Mouse (Mus musculus): ENCODE results near the gene Srsf10.
A peak's percentile ranks its signal among the peaks of the same experiment; 100 is the strongest.

Gene Srsf10

DNA sequence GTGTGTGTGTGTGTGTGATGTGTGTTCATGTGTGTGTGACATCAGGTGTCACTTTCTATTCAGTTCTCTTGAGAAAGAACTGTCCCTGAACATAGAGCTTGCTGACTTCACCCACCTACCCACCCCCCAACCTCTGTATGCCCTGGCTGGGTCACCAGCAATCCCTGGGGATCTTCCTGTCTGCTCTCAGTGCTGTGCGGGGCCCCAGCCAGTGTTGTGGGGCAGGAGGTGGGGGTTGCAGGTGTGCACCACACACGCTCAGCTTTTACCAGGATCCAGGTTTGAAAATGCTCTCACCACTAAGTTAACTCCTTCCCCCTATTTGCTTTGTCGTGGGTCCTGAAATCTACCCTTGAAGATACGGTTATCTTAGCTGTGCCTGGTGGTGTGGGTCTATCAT is 30.6 kb downstream of the Srsf10 start:
- peak; percentile 4 for DNase-seq

DNA sequence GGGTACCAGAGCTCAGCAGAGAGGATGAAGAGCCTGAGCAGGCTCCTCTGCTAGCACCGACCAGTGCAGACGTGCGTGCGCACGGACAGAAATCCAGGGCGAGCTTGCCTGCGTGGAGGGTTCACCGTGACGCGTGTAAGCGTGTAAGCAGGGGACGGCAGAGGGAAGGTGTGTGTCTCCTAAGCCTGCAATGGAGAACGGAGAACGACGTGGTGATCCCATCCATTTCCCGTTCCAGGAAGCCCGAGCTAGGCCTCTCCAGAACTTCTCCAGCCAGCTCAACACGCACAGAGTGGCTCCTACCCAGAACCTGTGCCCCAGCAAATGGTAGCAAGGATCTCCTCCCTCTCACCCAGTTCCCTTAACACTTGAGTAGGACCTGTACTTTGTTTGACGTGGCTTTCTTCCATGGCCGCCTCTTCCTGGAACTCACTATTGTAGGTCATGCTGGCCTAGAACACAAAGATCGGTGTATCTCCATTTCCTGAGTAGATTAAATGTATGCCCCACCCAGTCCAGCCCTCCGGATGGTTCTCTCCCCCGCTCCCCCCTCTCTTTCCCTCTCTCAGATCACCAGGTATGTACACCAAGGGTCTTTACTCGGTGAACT is 33.0 kb downstream of the Srsf10 start:
- no peak for DNase-seq

DNA sequence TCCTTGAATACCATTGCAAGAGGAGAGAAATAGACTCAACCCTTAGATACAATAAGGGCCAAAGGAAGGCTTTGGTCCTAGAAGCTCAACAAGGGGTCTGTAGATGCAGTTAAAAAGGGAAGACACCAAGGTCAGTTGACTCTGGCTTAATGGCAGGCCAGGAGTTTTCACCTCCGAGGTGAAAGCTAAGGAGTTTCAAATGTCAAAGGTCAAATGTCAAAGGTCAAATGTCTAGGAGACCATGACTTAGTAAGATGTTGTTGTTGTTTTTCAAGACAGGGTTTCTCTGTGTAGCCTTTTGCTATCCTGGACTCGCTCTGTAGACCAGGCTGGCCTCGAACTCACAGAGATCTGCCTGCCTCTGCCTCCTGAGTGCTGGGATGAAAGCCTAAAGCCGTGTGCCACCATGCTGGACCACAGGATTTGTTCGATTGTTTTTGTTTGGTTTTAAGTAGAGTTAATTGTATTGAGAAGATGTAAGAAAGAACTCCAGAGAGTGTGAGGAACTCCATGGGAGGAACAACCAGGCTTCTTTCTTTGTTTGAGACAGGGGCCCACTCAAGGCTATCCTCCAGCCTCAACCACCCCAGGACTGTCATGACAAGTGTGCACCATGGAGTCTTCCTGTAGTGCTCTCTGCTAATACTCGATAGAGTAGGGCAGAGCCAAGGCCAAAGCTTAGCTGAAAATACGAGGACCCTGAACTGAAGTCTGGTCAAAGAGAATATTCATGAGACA is 33.8 kb downstream of the Srsf10 start:
- no peak for DNase-seq

DNA sequence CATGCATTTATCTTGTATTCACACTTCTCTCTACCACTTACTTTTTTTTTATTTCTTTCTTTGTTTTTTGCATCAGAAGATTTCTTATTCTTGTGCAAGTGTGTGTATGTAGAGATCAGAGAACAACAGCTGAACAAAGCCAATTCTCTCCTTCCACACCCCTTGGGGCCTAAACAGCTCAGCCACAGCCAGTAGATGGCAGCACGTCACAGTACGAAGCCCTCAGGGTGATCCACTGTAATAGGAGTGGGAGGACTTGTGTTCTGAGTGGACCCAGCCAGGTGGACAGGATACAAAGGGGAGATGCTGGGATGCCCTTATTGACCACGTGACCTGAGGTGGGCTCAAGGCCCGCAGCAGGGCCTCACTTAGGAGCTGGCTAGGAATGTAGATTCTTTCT is 34.3 kb downstream of the Srsf10 start:
- DNase-seq = peak; percentile 89

DNA sequence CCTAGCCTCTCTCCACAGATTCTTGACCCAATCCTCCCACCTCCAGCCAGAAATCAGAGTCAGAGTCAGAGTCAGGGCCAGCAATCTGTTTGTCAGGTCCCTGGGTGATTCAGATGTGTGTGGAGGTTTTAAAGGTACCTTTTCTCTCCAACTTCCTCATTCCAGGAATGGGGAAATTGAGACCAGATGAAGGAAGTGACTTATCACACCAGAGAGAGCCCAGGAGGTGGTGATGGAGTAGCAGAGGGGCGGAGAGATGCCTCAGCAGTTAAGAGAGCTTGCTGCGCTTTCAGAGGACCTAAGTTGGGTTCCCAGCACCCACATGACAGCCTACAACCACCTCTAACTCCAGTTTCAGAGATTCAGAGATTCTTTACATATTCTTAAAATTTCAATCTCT is 36.0 kb downstream of the Srsf10 start:
- DNase-seq = no peak

DNA sequence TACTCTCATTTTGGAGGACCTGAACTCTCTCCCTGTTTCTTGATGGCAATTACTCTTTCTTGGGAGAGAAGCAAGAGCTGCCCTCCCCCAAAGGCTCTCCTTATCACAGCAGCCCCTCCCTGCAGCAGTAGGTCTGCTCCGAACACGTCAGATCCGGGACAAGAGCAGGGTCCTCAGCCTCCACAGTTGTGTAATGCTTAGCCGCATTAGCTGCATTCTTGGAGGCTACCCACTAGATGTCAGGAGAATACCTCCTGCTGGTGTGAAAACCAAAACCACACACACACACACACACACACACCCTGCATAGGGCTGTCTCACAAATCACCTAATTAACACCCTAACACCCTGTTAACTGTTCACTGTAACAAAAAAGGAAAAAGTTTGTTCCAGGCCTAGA is 37.3 kb downstream of the Srsf10 start:
- no peak for DNase-seq

DNA sequence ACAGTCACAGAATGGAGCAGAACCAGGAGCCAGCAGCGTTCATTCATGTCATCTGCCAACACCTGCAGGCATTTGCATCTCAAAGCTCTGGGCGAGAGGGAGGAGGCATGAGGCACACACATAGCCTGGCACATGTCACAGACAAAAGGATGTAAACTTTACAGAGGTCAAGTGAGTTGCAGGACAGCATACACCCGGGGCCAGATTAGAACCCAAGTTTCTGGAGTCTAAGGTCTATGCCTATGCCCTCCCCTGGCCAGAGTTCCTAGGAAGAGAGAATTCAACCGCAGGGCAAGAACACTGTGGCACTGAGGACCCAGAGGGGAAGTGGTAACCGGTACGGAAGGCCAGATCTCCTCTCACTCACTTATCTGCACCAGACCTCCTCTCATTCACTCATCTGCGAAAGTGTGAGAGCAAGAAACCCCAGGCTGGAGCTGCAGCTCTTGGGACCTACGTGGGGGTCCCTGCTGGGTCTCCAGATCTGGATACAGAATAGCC is 39.6 kb downstream of the Srsf10 start, which contains the start of gene Cnr2:
Cnr2 (plus strand) TSS at position 324 of the 501 bp plus-strand sequence.
- no peak for DNase-seq

DNA sequence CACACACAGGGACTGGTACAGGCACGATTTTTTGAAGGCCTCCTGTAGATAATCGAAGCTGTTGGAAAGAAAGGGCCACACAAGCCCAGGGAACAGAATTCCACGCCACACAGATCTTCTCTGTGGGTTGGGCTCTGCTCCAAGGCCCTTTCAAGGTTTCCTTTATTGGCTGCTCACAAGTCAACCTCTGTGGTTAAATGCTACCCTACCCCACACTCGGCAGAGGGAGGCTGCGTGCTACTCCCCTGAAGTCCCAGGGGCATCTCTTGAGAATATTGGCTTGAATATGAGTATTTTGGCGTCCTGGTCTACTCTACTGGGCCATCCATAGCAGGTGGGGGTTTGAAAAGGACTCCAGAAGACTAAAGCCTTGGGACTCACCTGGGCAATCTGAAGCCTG is 40.6 kb downstream of the Srsf10 start:
- DNase-seq = no peak

DNA sequence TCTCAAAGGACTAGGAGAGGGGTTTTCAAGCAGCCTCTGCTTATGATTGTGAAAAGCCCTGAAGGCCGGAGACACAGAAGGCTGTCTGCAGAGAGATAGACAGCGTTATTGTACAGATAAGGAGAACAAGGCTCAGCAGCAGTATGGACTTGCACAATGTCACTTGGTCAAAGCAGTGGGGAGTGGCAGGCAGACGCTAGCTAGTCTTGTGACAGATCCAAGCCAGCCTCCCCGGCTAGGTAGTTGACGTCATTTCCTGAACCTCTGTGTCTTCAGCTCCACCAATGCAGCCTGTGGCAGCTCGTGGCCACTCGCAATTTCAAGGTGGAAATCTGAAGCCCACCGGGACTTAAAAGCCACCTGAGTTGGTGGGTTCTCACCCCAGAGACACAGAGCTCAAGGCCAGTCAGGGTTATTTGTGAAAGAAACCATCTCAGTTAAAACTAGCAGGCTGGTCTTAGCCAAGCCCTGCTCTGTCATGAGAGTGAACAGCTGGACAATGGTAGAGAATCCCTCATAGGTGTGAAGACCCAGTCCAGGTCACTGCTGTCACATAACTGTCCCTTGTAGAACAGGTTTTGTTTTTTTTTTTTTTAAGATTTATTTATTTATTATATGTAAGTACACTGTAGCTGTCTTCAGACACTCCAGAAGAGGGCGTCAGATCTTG is 43.0 kb downstream of the Srsf10 start:
- no peak for DNase-seq

DNA sequence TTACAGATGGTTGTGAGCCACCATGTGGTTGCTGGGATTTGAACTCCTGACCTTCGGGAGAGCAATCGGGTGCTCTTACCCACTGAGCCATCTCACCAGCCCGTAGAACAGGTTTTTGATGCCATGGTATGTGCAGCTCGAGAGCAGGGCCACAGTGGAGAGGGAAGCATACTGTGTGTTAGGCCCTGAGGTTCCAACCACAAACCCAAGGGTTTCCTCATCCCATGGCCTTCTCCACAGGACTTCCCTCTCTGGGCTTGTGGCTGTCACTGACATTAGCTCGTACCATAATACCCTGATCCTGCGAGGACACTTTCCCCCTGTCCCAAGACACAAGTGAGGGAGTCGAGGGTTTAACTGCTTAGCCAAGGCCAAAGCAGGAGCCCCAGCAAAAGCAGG is 43.5 kb downstream of the Srsf10 start:
- no peak for DNase-seq

DNA sequence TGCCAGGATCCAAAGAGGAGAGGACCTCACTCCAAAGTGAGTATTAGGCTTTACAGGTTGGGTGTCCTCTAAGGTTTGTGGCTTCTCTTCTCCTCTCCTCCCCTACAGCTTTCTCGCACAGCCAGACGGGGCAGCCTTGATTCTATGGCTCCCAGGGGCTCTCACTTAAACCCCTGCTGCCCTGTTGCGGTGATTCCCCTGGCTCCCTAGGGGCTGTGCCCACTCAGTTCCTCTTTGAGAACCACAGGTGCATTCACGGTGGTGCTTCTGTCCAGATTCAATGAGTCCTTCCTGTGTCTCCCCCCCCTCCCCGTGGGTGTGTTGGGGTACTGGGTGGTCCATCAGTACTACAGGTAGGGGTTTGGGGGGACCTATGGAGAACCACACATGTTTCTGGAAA is 44.5 kb downstream of the Srsf10 start:
- no peak for DNase-seq

DNA sequence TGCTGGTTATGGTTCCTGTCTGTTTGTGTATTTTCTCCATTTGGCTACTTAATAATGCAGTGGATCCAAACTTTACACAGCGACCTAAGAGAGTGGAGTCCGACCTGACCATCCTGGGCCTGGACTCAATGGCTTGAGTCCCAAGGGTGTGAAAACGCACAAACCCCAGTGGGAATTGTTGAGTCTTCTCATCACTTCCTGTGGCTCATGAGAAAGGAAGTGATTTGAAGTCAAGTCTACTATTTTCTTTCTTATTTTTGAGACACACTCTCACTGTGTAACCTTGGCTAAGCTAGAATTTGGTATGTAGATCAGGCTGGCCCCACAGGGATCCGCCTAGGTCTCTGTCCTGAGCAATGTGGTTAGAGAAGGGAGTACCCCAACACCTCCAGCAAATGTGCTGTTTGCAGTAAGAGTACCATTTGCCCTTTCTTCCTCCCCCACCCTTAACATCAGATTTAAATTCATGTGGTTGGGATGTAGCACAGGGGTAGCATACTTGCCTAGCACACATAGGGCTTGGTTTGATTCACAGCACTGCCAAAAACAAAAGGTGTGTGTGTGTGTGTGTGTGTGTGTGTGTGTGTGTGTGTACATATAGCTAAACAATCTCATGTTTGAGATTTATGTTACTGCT is 47.2 kb downstream of the Srsf10 start:
- no peak for DNase-seq

DNA sequence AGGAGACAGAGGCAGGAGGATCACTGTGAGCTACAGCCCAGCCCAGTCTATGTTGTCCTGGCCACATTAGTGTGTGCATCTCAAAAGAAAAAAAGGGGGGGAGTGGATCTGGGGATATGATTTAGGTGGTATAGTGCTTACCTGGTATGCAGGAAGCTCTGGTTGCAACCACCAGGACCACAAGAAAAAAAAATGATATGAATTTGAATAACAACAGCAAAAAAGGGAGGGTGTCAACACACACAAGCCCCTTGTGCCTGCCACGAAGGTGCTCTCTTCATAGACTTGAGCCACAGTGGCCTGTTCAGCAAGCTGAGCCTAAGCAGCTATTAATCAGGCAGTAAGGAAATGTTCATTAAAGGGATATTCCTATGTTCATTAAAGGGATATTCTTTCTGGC is 49.3 kb downstream of the Srsf10 start:
- no peak for DNase-seq

DNA sequence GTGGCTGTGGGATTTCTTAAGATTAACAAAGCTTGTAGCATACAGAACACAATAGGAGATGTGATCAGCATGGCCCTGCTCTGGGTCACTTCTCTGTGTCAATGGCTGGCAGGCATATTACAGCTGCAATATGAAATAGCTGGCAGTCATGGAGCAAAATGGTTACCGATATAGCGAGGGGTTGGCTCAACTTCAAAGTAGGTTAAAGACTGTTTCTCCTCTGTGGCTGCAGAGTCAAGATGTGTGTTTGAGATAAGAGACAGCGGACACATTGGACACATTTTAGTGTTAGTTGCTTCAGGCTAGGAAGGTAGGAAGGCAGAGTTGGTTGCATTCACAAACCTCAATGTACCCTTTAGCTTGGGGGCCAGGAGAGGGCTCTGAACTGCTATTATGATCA is 51.1 kb downstream of the Srsf10 start:
- DNase-seq = no peak

DNA sequence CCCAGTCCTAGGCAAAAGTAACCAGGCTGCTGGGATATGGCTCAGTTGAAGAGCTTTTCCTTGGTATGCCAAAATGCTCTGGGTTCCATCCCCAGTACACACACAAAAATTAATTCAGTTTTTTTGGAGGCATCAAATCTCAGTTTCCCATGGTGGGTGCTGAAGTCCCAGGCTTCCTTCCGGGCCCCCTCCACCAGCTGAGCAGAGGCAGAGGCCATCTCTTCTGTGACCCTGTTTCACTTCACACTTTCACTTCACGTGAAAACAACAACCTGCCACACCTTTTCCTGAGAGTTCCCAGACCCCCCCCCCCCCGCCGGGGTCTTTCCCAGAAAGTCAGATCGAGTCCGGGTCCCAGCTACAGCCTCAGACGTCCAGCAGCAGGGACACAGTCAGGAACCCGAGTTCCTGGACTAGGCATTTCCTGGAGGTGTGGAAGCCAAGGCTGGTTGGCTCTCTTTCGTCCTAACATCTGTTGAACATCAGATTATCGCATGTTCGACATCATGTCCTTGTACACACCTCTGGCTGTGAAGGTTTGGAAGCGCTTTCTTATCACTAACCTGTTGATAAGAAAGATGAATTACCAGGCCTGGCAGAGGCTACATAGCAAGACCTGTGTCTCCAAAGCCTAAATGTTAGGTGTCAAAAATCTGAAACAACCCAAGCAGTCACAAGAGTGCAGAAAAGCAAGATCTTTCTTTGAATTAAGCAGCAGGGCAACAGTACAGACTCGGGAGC is 53.9 kb downstream of the Srsf10 start:
- DNase-seq = no peak

DNA sequence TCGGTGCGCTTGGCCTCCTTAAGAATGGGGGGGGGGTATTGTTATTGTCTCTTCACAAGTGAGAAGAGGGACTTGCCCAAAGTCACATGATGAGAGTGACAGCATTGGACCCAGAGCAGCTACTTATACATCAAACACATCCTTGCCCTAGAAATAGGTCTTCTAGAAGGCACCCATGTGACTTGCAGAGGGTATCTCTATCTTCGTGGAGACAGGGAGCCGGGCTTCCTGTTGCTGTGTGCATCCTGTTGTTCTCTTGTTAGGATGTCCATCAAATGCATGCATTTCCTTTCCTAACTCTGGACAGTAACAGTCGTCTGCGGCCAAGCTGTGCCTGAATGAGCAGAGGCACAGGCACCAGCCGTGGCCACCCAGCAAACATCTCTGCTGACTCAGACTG is 56.0 kb downstream of the Srsf10 start:
- DNase-seq = peak; percentile 52

DNA sequence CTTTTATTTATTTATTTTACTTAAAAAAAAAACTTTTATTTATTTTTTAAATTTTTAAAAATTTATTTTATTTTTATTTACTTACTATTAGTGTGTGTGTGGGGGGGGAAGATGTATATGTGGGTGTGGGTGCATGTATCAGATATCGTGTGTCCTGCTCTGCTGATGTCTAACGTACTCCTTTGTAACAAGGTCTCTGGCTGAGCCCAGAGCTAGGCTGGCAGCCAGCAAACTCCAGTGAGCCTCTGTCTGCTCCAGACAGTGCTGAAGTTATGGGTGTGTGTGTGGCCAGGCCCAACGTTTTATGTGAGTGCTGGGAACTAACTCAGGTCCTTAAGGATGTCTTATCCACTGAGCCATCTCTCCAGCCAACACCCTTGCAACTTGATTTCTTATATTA is 56.6 kb downstream of the Srsf10 start:
- DNase-seq = peak; percentile 37

DNA sequence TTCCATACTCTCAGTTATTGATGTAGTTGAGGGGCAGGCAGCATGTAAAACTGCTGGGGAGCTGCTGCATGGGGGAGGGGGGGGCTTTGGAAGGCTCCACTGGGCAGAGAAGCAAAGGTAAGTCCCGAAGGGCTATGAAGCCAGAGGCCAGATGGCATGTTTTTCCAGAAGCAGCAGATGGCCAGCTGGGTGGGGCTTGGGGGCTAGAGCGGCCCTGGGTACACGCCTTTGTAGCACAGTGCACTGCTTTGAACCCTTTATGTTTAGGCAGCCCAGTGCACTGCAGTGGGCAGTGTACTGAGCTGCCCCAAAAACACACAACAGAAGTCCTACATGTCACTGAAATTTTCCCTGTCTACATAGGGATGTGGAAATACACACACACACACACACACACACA is 57.3 kb downstream of the Srsf10 start:
- no peak for DNase-seq

DNA sequence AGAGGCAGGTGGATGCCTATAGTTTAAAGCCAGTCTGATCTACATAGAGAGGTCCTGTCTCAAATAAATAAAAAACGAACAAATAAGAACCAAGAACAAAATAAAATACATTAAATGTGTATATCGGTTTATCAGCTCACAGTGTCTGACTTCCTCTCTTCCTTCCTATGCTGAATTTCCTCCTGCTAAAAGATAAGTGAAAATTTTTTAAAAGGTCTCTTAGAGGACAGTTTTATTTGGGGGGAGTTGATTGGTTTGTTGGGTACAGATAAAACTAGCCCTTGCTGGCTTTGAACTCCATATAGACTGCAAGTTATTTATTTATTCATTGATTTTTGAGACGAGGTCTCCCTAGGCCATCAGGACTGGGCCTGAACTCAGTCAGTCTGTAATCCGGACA is 57.9 kb downstream of the Srsf10 start:
- DNase-seq = no peak

DNA sequence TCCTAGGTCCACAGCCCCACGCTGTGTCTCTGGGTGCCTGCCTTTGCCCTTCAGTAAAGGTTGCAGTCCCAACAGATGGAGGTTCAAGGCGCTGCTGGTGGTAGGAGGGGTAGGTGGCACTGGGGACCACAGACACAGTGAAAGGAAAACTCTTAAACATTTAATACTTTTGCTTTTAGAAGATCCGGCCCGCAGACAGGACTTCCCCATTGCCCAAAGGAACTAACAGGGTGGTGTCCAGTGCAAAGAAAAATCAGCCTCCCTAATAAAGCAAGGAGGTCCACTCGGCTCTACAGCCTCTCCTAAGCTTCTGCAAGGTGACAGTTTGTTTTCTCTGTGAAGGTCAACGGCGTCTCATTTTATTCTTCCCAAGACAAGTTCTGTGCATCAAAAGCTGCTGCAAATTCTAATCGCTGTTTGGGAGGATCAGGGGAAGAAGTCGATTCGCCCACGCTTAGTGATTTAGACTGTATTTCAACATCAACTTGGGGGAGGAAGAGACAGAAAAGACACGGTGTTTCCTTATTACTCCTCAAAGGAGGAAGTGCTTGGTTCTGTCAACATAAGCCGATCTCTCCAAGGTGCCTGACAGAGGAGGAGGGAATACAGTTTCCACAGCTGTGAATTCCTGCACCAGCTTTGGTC is 63.2 kb downstream of the Srsf10 start:
- no peak for DNase-seq

DNA sequence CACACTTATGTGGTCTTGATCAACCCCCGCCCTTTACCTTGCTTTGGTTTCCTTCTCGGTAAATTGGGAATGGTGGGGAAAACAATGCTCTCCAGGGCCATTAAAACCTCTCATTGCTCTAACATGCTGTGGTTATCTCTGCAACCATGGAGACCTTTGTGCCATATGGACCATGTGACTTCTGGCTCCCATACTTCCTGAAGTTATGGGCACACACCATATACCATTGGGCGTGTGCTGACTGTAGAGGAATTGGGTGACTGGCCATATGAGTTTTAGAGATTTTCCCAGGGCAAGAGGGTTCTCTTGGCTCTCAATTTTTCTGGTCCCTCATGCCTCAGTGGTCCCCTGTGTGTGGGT is 63.7 kb downstream of the Srsf10 start:
- no peak for DNase-seq

Measured in kidney, postnatal 10 days (tissue).